Mouse (Mus musculus): ENCODE measurements around the gene Rnf169.

GRCm38 (mm10) chr7:99993159-99993558 is 12.9 kb upstream of the Rnf169 start:
- TF ChIP-seq CTCF (IDR thresholded peaks at IDR 0.05; ENCODE audit: control insufficient read depth, insufficient read depth, insufficient replicate concordance, low read depth, low read length) (no peak), POLR2A (IDR thresholded peaks at IDR 0.05; ENCODE audit: control insufficient read depth, low read depth, low read length) (no peak)
